Mouse (Mus musculus) liver, adult 10 weeks (tissue): ENCODE results near the gene Cyb5r4. TPM values are rescaled to one million over a fixed set of nuclear protein-coding genes. Genes with fewer than 3 reads are reported as not detected.

Experiments
- polyA plus RNA-seq: library from polyadenylated mRNA; stranded (reverse); fragments of 350-450 nt; fragmentation: Illumina TruSeq; extraction: RNeasy Lipid Tissue Mini Kit (QIAGEN cat#74804); gene quantifications from one replicate; pipeline ENCODE4 v1.2.3, GENCODE M21; 2014; ENCODE audit warnings: low read depth, low replicate concordance

Cyb5r4 gene
- polyA plus RNA-seq, result 60.7 TPM

GRCm38 (mm10) chr9:87021778-87022523 is at the start of gene Cyb5r4:
Cyb5r4 (plus strand) TSS chr9:87022014.

GRCm38 (mm10) chr9:87015288-87015937 is 6.4 kb upstream of the Cyb5r4 start, which contains the start of gene Ripply2:
Ripply2 (plus strand) TSS chr9:87015537.

Other genes with a start within 250 kb of the Cyb5r4 start
- gene Snap91, start 141.4 kb upstream of the Cyb5r4 start, polyA plus RNA-seq, result not detected
- not detected for gene Ripply2, start 6.5 kb upstream of the Cyb5r4 start, polyA plus RNA-seq
- gene Mrap2, start 122.3 kb downstream of the Cyb5r4 start, polyA plus RNA-seq, result not detected
- 3.2 TPM for gene Cep162, start 233.5 kb downstream of the Cyb5r4 start, polyA plus RNA-seq